7 mouse cellular contexts compared by ENCODE assay signal in genomic region chr6:94401061-94401591, GRCm38 (mm10).
A peak's percentile ranks its signal among the peaks of the same experiment; 100 is the strongest.
DNase-seq lines count a peak whose midpoint lies in the region; ATAC-seq and TF ChIP-seq lines count a peak whose summit lies in the region.

No protein-coding gene starts in this region.

- H3K27ac ChIP-seq in cerebellum, adult 2 months (ENCODE audit: insufficient read depth, low read length), result no peak overlapping the region
- H3K27ac ChIP-seq in forebrain, postnatal 0 days (ENCODE audit: low read depth, low read length), result 0 out of 2 replicates have a peak overlapping the region, but pooled peaks have one; percentile 22
- peak overlapping the region; percentile 77 for H3K27ac ChIP-seq in neural tube, embryonic 15.5 days (replicated peaks)

- H3K27me3 ChIP-seq in cerebellum, adult 2 months (ENCODE audit: control insufficient read depth, insufficient read depth, low read length), result no peaks in the 10 kb centered on the region
- no peaks in the 10 kb centered on the region for H3K27me3 ChIP-seq in forebrain, postnatal 0 days (ENCODE audit: insufficient read depth, low read length)
- H3K27me3 ChIP-seq in neural tube, embryonic 15.5 days (replicated peaks), result no peaks in the 10 kb centered on the region

- WGBS in cerebellum, adult 2 months, result 23% methylated on average over 14 of the region's 14 CpGs
- WGBS in forebrain, postnatal 0 days, result 7% methylated on average over 14 of the region's 14 CpGs
- WGBS in neural tube, embryonic 15.5 days, result 5% methylated on average over 14 of the region's 14 CpGs

- peak overlapping the region; percentile 52 for H3K4me2 ChIP-seq in forebrain, postnatal 0 days (ENCODE audit: low read depth)
- peak overlapping the region; percentile 65 for H3K4me2 ChIP-seq in neural tube, embryonic 15.5 days

- peak; percentile 31 for DNase-seq in adrenal gland, postnatal 25 days
- peak; percentile 63 to 64 for DNase-seq in cerebellum, adult 2 months
- peak; percentile 82 for DNase-seq in forebrain, postnatal 0 days
- DNase-seq in layer of hippocampus, postnatal 10 days (ENCODE audit: low spot score in 2 of 2), result peak; percentile 46 to 66
- no peak for DNase-seq in urinary bladder, postnatal 36 days (ENCODE audit: low spot score in 2 of 2)
- DNase-seq in c-Kit-positive CD71-positive TER-119-positive erythroid progenitor cells, embryonic 14.5 days (ENCODE audit: low spot score), result no peak

- H3K9ac ChIP-seq in forebrain, postnatal 0 days, result peak overlapping the region; percentile 45
- no peak overlapping the region; the same call in 1 of the 2 replicates for H3K9ac ChIP-seq in neural tube, embryonic 15.5 days (replicated peaks)

- TF ChIP-seq POLR2A in cerebellum, adult 2 months (IDR thresholded peaks at IDR 0.05; ENCODE audit: borderline replicate concordance, insufficient read depth, low read length), result no peak

- no peaks in the 10 kb centered on the region for H3K36me3 ChIP-seq in forebrain, postnatal 0 days (ENCODE audit: insufficient read depth)
- H3K36me3 ChIP-seq in neural tube, embryonic 15.5 days, result no peaks in the 10 kb centered on the region

- peak; percentile 76 for ATAC-seq in forebrain, postnatal 0 days
- ATAC-seq in neural tube, embryonic 15.5 days (ENCODE audit: low FRiP score), result peak; percentile 82

- no peaks in the 10 kb centered on the region for H3K9me3 ChIP-seq in forebrain, postnatal 0 days (ENCODE audit: low read length)
- H3K9me3 ChIP-seq in neural tube, embryonic 15.5 days (replicated peaks), result no peaks in the 10 kb centered on the region

- H3K4me1 ChIP-seq in cerebellum, adult 2 months (ENCODE audit: control insufficient read depth, insufficient read depth, low read length), result peaks cover 7% of the 10 kb centered on the region; the same call in 1 of the 2 replicates
- peaks cover 6% of the 10 kb centered on the region; the same call in 1 of the 2 replicates for H3K4me1 ChIP-seq in forebrain, postnatal 0 days (ENCODE audit: insufficient read depth)
- peaks cover 20% of the 10 kb centered on the region for H3K4me1 ChIP-seq in neural tube, embryonic 15.5 days

- H3K4me3 ChIP-seq in cerebellum, adult 2 months (replicated peaks; ENCODE audit: insufficient read depth, low read depth, low read length), result no peak overlapping the region
- H3K4me3 ChIP-seq in forebrain, postnatal 0 days (ENCODE audit: low read depth, low read length), result peak overlapping the region; percentile 29
- H3K4me3 ChIP-seq in neural tube, embryonic 15.5 days (replicated peaks), result peak overlapping the region; percentile 23

- no peak for TF ChIP-seq CTCF in cerebellum, adult 2 months (IDR thresholded peaks at IDR 0.05; ENCODE audit: borderline replicate concordance, insufficient read depth, low read depth, low read length)
- TF ChIP-seq CTCF in forebrain, postnatal 0 days (IDR thresholded peaks at IDR 0.05; ENCODE audit: low read depth), result no peak

Comparison
In these comparisons a context has a peak if more than half of its experiments do, and no peak if none do; other contexts are left out.
1. DNase-seq: peak in adrenal gland, postnatal 25 days (single experiment), cerebellum, adult 2 months (2 of 2), forebrain, postnatal 0 days (single experiment) and layer of hippocampus, postnatal 10 days (2 of 2); none in urinary bladder, postnatal 36 days (0 of 2) and c-Kit-positive CD71-positive TER-119-positive erythroid progenitor cells, embryonic 14.5 days (single experiment).